Mouse (Mus musculus) midbrain, embryonic 10.5 days (tissue): ENCODE data around the gene Slc37a2. TPM values are rescaled to one million over a fixed set of nuclear protein-coding genes. Genes with fewer than 3 reads are reported as not detected.
"Not testable (repeated sequence)": the region's sequence is repeated elsewhere in the genome, so short reads cannot be mapped to it uniquely, and the experiment has no call there.

ENCODE experiments used
- DNase-seq: peaks from one replicate; pipeline ENCODE4 v3.0.0-alpha.2; 2017; ENCODE audit warnings: low spot score
- H3K27ac ChIP-seq: fragments of 300-500 bp; sonication (generic); replicated peaks from 2 replicates; pipeline ENCODE4 v1.5.1; 2016; ENCODE audit warnings: mild to moderate bottlenecking
- H3K27me3 ChIP-seq: fragments of 300-500 bp; sonication (generic); 2 replicates; pipeline ENCODE4 v1.6.1; 2016; ENCODE audit warnings: low read depth, mild to moderate bottlenecking; ENCODE audit not compliant: poor library complexity, severe bottlenecking
- H3K36me3 ChIP-seq: fragments of 300-500 bp; sonication (generic); 2 replicates; pipeline ENCODE4 v1.6.1; 2016; ENCODE audit warnings: mild to moderate bottlenecking, moderate library complexity
- H3K4me1 ChIP-seq: fragments of 300-500 bp; sonication (generic); 2 replicates; pipeline ENCODE4 v1.6.1; 2016
- H3K4me3 ChIP-seq: fragments of 300-500 bp; sonication (generic); 2 replicates; pipeline ENCODE4 v1.5.1; 2016; ENCODE audit warnings: mild to moderate bottlenecking, moderate library complexity
- H3K9me3 ChIP-seq: fragments of 300-500 bp; sonication (generic); replicated peaks from 2 replicates; pipeline ENCODE4 v1.6.1; 2016; ENCODE audit warnings: mild to moderate bottlenecking
- WGBS: fragments of 180-500 bp; shearing (Covaris S2); methylation state at CpG from one replicate; pipeline ENCODE4 v1.1.7; 2016; 5-methylcytosine and 5-hydroxymethylcytosine counted together
- polyA plus RNA-seq: library from polyadenylated mRNA; unstranded; fragments of >200 nt; fragmentation: Nextera tagmentation; extraction: Ambion mirVana; gene quantifications from 2 replicates; pipeline ENCODE4 v1.2.1, GENCODE M21; 2016

Gene Slc37a2
- polyA plus RNA-seq, result 3.0 and 3.9 TPM in 2 replicates

DNA sequence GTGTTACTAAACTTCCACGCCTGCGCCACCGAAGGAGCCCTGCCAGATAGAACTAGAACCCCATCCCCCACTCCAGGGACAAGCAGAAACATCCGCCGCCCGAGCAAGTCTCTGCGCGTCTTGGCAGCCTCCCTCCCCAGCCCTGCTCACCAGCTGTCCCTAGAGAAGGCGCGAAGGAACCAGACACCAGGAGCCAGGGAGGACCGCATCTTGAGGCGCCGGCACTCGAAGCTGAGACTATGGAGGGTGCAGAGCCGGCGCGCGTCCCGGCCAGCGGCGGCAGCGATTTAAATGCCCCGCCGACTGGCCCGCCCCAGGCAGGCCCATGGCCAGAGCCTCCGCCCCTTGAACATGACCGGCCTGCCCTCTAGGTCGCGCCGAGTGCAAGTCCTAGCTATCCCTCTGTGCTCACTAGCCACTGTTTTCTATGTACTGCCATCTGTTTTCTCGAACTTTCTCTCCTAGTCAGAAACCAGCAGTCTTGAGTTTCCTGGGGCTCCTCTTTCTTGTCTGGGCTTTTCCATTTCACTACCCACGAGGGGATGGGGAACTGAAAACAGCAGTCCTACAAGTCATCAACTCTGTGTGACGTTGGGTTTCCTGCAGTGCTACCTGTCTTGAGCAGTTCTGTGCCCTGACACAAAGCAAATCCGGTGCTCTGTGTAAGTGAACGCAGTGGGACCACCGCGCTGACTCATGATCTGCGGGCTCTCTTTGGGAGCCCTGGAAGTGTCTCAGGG is at the start of gene Slc37a2:
Gene Slc37a2, minus strand, starts transcription at position 590 of the 740 bp plus-strand sequence.
- Histone ChIP-seq H3K9me3 (no peaks in the 10 kb centered on the region), H3K4me1 (peaks cover 29% of the 10 kb centered on the region), H3K36me3 (no peaks in the 10 kb centered on the region), H3K27me3 (peaks cover 54% of the 10 kb centered on the region), H3K27ac (peak within 1 kb of the TSS; percentile 78), H3K4me3 (peak within 1 kb of the TSS; percentile 60)
- WGBS, result 4% methylated on average over 38 of the region's 38 CpGs
- peak; percentile 72 for DNase-seq

DNA sequence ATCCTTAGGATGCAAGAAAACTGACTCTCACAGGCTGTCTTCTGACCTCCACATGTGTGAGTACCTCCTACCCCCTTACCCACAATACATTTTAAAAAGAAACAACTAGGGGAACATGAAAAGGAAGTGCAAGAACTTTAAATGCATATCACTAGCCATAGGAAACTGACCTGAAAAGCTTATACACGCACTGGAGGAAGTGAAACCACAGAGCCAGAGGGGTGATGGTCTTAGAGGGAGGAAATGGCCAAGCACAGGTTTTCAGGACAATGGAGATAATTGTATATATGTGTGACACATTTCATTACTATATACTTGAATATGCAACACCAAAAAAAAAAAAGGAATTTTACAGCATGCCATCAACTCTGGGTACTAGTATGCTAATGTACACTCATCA is 46.2 kb upstream of the Slc37a2 start:
- DNase-seq, result no peak
- H3K9me3 ChIP-seq, result no peaks in the 10 kb centered on the region
- no peaks in the 10 kb centered on the region for H3K4me1 ChIP-seq
- WGBS, result 93% methylated on average over 1 of the region's 1 CpGs
- H3K36me3 ChIP-seq, result peaks cover 8% of the 10 kb centered on the region
- no peak overlapping the region for H3K27ac ChIP-seq
- H3K27me3 ChIP-seq, result no peaks in the 10 kb centered on the region
- H3K4me3 ChIP-seq, result no peak overlapping the region

DNA sequence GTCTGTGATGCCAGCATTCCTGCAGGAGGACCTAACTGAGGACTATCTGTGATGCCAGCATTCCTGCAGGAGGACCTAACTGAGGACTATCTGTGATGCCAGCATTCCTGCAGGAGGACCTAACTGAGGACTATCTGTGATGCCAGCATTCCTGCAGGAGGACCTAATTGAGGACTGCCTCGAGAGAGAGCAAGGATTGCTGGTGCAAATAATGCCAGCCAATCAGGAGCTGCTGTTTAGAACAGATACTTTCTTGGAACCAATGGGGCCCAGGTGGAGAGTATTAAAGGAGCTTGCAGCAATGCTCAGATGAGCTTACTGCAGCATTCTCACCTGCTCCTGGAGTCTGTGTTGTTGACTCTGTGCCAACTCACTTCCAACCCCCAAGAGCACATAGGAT is 45.0 kb upstream of the Slc37a2 start:
- 74% methylated on average over 1 of the region's 1 CpGs for WGBS
- not testable (repeated sequence) for DNase-seq, H3K9me3 ChIP-seq, H3K27ac ChIP-seq, H3K27me3 ChIP-seq, H3K4me1 ChIP-seq, H3K36me3 ChIP-seq, H3K4me3 ChIP-seq

DNA sequence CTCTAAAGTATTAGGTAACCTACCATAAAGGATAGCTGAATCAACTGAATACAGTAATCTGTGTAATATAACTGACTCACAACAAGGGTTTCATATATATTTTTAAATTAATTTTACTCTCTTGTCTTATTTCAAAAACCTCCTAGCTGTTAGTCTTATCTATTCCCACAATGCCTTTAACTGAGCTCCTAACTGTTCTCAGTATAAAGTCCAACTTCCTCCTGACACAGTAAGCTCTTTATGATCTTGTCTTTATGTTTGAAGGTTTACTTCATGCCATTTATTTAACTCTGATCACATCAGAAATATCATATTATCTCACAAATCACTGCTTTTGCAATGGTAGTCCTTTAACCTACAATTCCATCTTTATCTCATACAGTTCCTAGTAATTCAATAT is 40.0 kb upstream of the Slc37a2 start:
- Histone ChIP-seq H3K36me3 (no peaks in the 10 kb centered on the region), H3K4me1 (no peaks in the 10 kb centered on the region), H3K27ac (no peak overlapping the region), H3K9me3 (no peaks in the 10 kb centered on the region), H3K4me3 (no peak overlapping the region), H3K27me3 (no peaks in the 10 kb centered on the region)
- DNase-seq, result no peak

DNA sequence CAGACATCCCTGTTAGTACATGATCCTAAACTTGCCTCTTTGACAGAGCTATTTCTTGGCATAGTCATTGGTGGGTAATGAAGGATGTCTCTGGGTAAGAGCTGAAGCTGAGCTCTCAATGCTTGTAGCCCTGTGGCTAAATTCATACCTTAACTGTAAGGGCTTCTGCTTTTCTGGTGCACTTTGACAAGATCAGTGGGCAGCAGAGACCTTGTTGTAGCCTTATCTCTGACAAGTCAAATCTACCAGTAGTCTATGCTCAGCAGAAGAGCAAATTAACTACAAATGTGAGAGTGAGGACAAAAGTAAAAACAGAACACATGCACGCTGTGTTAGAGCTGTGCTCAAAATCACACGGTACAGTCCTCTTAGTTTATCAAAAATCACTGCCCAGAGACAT is 11.1 kb upstream of the Slc37a2 start:
- H3K4me3 ChIP-seq, result no peak overlapping the region
- H3K4me1 ChIP-seq, result peaks cover 6% of the 10 kb centered on the region
- H3K9me3 ChIP-seq, result no peaks in the 10 kb centered on the region
- WGBS, result 93% methylated on average over 2 of the region's 2 CpGs
- no peaks in the 10 kb centered on the region for H3K27me3 ChIP-seq
- H3K36me3 ChIP-seq, result no peaks in the 10 kb centered on the region
- H3K27ac ChIP-seq, result no peak overlapping the region
- DNase-seq, result no peak

DNA sequence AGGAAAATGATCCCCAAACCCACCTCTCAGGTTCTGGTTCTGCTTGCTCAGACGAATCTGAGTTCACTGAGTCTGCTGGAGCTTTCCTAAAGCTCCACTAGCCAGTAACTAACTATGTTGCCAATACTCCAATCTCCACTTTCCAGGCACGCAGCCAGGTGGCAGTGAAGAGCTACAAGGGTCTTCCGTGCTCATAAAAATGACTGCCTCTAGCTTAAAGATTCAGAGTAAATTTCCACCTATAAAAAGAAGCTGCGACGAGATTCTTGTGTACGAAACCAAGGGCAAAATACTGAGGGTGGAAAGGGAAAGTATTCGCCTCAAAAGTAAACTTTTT is 319 bp upstream of the Slc37a2 start:
- Histone ChIP-seq H3K4me1 (peaks cover 29% of the 10 kb centered on the region), H3K9me3 (no peaks in the 10 kb centered on the region), H3K27me3 (peaks cover 54% of the 10 kb centered on the region), H3K4me3 (peak overlapping the region; percentile 60), H3K36me3 (no peaks in the 10 kb centered on the region), H3K27ac (peak overlapping the region; percentile 78)
- peak; percentile 52 for DNase-seq
- 46% methylated on average over 7 of the region's 7 CpGs for WGBS

DNA sequence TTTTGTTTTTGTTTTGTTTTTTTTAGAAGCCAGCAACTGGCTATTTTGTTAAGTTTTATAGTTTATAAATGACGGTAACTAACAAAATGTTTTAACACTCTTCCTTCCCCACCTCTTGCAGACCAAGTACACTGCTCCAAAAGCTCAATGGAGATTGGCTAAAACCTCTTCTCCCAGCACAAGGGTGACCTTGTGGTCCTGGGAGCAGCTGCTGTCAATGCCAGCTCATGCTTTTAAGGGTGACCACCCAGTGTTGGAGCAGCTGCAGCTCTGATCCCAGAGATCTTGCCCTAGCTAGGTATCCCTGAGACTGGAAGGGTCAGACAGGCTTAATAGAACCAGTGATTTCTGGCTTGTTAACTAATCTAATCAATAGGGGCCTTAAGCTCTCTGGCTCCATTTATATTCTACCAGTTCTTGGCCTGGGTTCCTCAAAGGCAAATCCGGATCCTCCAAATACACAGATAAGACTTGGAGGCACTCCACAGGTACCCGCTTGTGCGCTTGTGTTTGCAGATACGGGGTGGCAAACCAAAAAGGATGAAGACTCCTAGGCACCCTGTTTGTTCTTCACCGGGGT is 917 bp downstream of the Slc37a2 start:
- WGBS, result 23% methylated on average over 6 of the region's 6 CpGs
- peak; percentile 32 for DNase-seq
- Histone ChIP-seq H3K36me3 (no peaks in the 10 kb centered on the region), H3K4me3 (peak overlapping the region; percentile 60), H3K27me3 (peaks cover 48% of the 10 kb centered on the region), H3K27ac (peak overlapping the region; percentile 78), H3K9me3 (no peaks in the 10 kb centered on the region), H3K4me1 (peaks cover 29% of the 10 kb centered on the region)

DNA sequence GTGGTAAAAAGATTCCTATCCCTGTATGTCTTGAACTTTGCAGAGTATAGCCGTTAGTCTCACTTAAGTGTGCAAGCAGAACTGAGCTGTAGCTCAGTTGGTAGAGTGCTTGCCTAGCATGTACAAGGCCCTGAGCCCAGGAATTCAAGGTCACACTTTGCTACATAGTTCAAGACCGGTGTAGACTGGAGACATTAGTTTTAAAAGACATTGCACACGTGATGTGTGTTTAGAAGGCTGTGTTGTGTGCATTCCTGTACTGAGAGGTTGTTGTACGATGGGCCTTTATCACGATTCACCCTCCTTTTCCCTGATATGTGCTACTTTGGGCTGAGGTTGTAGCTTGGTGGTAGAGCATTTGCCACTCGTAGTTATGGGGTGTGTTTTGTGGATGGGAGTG is 4.9 kb downstream of the Slc37a2 start:
- Histone ChIP-seq H3K27ac (no peak overlapping the region), H3K4me3 (no peak overlapping the region), H3K36me3 (no peaks in the 10 kb centered on the region), H3K4me1 (peaks cover 30% of the 10 kb centered on the region), H3K27me3 (peaks cover 8% of the 10 kb centered on the region), H3K9me3 (no peaks in the 10 kb centered on the region)
- WGBS, result 91% methylated on average over 6 of the region's 6 CpGs
- no peak for DNase-seq

DNA sequence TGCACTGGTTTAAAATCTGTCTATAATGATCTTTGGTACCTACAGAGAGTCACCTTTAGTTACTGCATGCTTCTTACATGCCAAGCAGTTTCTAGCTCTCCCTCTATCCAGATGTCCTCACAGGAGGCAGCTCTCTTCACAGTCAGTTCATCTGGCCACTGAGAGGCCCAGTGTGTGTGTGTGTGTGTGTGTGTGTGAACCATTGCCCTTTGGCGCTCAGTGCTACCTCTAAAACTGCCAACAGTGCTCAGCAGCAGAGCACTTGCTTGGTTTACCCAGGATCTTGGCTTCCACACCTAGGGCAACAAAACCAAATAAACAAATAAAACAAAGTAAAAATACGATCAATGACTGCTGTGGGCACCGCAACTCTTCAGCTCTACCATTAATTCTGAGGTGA is 5.6 kb downstream of the Slc37a2 start:
- Histone ChIP-seq H3K4me3 (no peak overlapping the region), H3K36me3 (no peaks in the 10 kb centered on the region)
- no peak for DNase-seq

DNA sequence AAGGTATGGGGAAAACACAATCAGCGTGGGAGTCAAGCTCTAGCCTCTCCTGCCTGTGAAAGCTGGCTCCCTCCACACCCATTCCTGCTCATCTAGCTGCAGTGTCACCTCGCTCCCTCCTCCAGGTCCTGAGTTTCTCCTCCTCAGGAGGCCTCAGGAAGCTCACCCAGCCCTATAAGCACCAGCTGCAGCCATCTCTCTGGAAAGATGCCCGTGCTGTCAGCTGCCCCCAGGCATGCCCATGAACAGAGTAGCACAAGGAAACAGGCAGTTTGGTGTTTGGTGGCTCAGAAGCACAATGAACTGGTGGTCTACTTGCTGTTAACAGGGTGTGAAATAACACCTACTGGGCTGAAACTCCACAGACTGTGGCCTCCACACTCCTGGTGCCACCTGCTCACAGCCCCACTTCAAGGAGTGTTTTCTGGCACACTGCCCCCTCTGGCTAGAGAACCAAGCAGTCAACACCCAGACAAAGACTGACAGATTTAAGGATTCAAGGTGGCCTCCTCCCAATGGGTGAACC is 7.1 kb downstream of the Slc37a2 start:
- no peak for DNase-seq
- WGBS, result 58% methylated on average over 3 of the region's 3 CpGs
- H3K27me3 ChIP-seq, result no peaks in the 10 kb centered on the region
- H3K4me1 ChIP-seq, result peaks cover 13% of the 10 kb centered on the region
- H3K36me3 ChIP-seq, result no peaks in the 10 kb centered on the region
- no peaks in the 10 kb centered on the region for H3K9me3 ChIP-seq
- no peak overlapping the region for H3K4me3 ChIP-seq
- no peak overlapping the region for H3K27ac ChIP-seq

More for the DNA sequence above, 5.6 kb downstream of the Slc37a2 start:
- H3K9me3 ChIP-seq, result no peaks in the 10 kb centered on the region
- WGBS, result 93% methylated on average over 3 of the region's 3 CpGs
- peaks cover 6% of the 10 kb centered on the region for H3K27me3 ChIP-seq
- H3K4me1 ChIP-seq, result peaks cover 24% of the 10 kb centered on the region
- H3K27ac ChIP-seq, result no peak overlapping the region

DNA sequence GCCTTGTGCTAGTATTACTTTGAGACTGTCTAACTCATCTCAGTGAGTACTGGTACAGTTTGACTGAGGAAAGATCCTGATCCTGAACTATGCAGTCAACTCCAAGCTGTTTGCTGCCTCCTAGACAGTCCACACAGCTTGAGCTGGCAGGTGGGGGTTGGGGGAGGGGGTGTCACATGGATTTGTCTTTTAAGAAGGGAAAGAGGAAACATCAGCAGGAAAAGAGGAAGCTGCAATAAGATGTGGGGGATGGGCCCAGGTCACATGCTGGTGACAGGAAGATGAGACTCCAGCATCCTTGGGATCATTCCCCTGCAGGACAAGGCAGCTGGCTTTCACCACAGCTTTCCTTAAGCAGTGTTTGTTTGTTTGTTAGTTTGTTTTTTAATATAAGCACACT is 8.1 kb downstream of the Slc37a2 start:
- Histone ChIP-seq H3K27ac (no peak overlapping the region), H3K4me1 (peaks cover 7% of the 10 kb centered on the region), H3K4me3 (no peak overlapping the region), H3K36me3 (no peaks in the 10 kb centered on the region), H3K27me3 (no peaks in the 10 kb centered on the region), H3K9me3 (no peaks in the 10 kb centered on the region)
- no peak for DNase-seq

DNA sequence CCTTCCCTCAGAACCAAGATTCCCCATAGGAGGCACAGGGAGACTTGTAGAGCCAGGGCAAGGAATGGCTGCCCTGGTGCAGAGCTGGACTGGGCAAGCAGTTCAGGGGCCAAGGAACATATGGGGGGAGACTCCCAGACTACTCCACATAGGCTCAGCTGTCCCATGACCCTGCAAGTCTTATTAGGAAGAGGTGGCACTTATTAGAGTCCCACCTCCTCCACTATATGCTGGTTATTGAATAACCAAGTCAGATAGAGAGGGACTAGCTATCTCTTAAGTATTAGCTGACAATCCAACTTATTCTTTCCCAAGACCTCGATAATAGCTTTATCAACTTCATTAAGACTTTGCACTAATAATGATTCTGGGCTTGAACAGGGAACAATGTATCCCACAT is 9.7 kb downstream of the Slc37a2 start:
- Histone ChIP-seq H3K27ac (no peak overlapping the region; the same call in 1 of the 2 replicates), H3K9me3 (no peaks in the 10 kb centered on the region), H3K4me3 (no peak overlapping the region), H3K36me3 (peaks cover 3% of the 10 kb centered on the region; the same call in 1 of the 2 replicates), H3K27me3 (no peaks in the 10 kb centered on the region), H3K4me1 (peaks cover 7% of the 10 kb centered on the region)
- DNase-seq, result no peak
- WGBS, result 98% methylated on average over 1 of the region's 1 CpGs

DNA sequence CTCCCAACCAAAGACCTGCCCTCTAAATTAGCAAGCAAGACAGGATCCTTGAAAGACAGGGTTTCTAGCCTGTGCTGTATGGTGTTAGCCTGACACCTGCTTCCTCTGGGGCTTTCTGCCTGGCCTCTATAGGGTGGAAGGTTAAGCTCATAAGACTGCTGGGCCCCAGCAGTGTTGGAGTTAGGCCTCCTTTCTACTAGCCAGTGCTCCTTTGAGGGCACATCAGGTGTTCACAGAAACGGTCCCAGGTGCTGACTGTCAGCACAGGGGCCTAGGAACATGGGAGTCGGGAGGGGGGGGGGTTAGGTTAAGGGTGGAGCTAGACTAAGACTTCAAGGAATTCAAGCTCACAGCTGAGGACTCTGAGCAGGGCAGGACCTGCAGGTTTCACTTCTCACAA is 10.1 kb downstream of the Slc37a2 start:
- DNase-seq, result no peak
- WGBS, result 78% methylated on average over 2 of the region's 2 CpGs
- no peaks in the 10 kb centered on the region for H3K27me3 ChIP-seq
- H3K9me3 ChIP-seq, result no peaks in the 10 kb centered on the region
- H3K4me1 ChIP-seq, result peaks cover 7% of the 10 kb centered on the region
- no peak overlapping the region for H3K4me3 ChIP-seq
- H3K36me3 ChIP-seq, result peaks cover 6% of the 10 kb centered on the region; the same call in 1 of the 2 replicates
- H3K27ac ChIP-seq, result no peak overlapping the region; the same call in 1 of the 2 replicates
